Mouse (Mus musculus): Measurements from ENCODE around the gene Celf2.

DNA sequence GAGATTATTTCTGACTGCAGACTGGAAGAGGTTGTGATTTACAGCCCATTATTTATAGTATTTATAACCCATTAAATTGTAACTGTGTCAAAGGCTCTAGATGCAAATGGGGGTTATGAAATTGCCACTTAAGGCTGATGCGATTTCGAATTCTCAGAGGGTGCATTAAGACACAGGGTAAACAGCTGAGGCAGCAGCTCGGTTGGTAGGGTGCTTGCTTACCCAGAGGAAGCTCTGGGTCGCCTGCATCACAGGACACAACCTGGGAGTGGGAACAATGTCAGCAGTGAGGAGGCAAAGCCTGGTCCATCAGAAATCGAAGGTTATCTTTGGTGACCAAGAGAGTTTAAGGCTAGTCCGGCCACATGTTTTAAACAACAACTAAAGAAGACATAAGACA is 286.5 kb downstream of the Celf2 start:
- TF ChIP-seq CTCF (IDR thresholded peaks at IDR 0.05; ENCODE audit: extremely low read depth, insufficient read depth, insufficient read length, insufficient replicate concordance) (no peak), POLR2A (IDR thresholded peaks at IDR 0.05; ENCODE audit: low read depth, low read length) (no peak)
